Mouse (Mus musculus): ENCODE data around the gene Hyal3. TPM values are rescaled to one million over a fixed set of nuclear protein-coding genes. Genes with fewer than 3 reads are reported as not detected.

Hyal3 gene
- total and polyA plus RNA-seq, 2 experiments, result 0.18 to 0.54 TPM

DNA sequence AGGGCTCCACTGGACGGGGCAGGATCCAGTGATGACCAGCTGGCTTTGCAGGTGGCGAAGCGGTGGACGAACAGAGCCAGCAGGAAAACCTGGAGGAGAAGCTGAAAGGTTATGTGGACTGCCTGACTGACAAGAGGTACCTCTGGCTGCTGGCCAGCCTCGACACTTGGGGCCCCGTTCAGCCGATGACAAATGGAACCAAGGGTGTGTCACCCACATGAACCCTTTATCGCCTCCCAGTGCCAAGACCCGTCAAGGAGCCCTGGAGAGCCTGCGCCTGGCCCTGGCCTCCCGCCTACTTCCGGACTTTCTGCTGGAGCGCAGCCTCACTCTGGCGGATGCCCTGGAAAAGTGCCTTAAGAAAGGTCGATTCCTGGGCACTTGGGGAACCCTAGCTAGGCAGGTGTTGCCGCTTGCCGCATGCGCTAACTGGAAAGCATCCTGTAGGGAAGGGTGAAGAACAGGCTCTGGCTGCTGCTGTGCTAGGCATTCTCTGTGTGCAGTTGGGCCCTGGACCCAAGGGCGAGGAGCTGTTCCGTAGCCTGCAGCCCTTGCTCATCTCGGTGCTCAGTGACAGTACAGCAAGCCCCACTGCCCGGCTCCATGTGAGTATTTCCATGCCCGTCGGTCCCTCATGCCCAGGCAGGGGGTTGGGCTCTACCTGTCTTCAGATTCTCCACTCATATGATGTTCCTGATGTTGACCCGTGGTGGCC lies 9.6 kb downstream of the Hyal3 start:
- TF ChIP-seq CTCF (IDR thresholded peaks at IDR 0.05; ENCODE audit: low read depth, low read length) (no peak), POLR2A (IDR thresholded peaks at IDR 0.05; ENCODE audit: extremely low read depth, insufficient read depth, low read length) (no peak)
- H3K36me3 ChIP-seq (ENCODE audit: control insufficient read depth, insufficient read depth, low read length), result peaks cover 4% of the 10 kb centered on the region; the same call in 1 of the 2 replicates

DNA sequence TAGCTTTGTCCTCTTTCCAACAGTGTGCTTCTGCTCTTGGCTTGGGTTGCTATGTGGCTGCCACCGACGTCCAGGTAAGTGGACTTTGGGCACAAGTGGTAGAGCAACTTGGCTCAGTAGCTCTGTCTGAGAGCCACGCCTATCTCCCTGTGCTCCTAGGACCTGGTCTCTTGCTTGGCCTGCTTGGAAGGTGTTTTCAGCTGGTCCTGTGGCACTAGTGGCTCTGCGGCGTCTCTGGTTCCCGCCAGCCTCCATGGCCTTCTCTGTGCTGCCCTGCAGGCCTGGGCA lies 10.1 kb downstream of the Hyal3 start:
- peak; percentile 96 for DNase-seq (ENCODE audit: extremely low read depth, low read depth, low spot score)
- no peaks in the 10 kb centered on the region for H3K79me2 ChIP-seq (ENCODE audit: control insufficient read depth, insufficient read depth, low read length)
- no peak for TF ChIP-seq CTCF (IDR thresholded peaks at IDR 0.05; ENCODE audit: low read depth, low read length)
- no peak for TF ChIP-seq POLR2A (IDR thresholded peaks at IDR 0.05; ENCODE audit: extremely low read depth, insufficient read depth, low read length)
- no peak overlapping the region for H3K4me3 ChIP-seq (ENCODE audit: insufficient read depth, low read depth, low read length)
- WGBS, result 36% methylated on average over 6 of the region's 6 CpGs
- H3K4me1 ChIP-seq (ENCODE audit: control insufficient read depth, insufficient read depth, low read length), result peaks cover 33% of the 10 kb centered on the region
- H3K27ac ChIP-seq (replicated peaks; ENCODE audit: insufficient read depth, low read depth, low read length), result peak overlapping the region; percentile 65
- no peaks in the 10 kb centered on the region for H3K27me3 ChIP-seq (ENCODE audit: control insufficient read depth, insufficient read depth, low read length)
- peaks cover 4% of the 10 kb centered on the region; the same call in 1 of the 2 replicates for H3K36me3 ChIP-seq (ENCODE audit: control insufficient read depth, insufficient read depth, low read length)
- H3K9ac ChIP-seq (ENCODE audit: low read depth, low read length), result 0 out of 2 replicates have a peak overlapping the region, but pooled peaks have one; percentile 4

More for the DNA sequence above, 9.6 kb downstream of the Hyal3 start:
- no peaks in the 10 kb centered on the region for H3K79me2 ChIP-seq (ENCODE audit: control insufficient read depth, insufficient read depth, low read length)
- peaks cover 33% of the 10 kb centered on the region for H3K4me1 ChIP-seq (ENCODE audit: control insufficient read depth, insufficient read depth, low read length)
- H3K9ac ChIP-seq (ENCODE audit: low read depth, low read length), result peak overlapping the region; percentile 9
- H3K27ac ChIP-seq (replicated peaks; ENCODE audit: insufficient read depth, low read depth, low read length), result peak overlapping the region; percentile 65
- H3K4me3 ChIP-seq (ENCODE audit: insufficient read depth, low read depth, low read length), result no peak overlapping the region
- no peaks in the 10 kb centered on the region for H3K27me3 ChIP-seq (ENCODE audit: control insufficient read depth, insufficient read depth, low read length)
- DNase-seq (ENCODE audit: extremely low read depth, low read depth, low spot score), result no peak
- 26% methylated on average over 25 of the region's 25 CpGs for WGBS

DNA sequence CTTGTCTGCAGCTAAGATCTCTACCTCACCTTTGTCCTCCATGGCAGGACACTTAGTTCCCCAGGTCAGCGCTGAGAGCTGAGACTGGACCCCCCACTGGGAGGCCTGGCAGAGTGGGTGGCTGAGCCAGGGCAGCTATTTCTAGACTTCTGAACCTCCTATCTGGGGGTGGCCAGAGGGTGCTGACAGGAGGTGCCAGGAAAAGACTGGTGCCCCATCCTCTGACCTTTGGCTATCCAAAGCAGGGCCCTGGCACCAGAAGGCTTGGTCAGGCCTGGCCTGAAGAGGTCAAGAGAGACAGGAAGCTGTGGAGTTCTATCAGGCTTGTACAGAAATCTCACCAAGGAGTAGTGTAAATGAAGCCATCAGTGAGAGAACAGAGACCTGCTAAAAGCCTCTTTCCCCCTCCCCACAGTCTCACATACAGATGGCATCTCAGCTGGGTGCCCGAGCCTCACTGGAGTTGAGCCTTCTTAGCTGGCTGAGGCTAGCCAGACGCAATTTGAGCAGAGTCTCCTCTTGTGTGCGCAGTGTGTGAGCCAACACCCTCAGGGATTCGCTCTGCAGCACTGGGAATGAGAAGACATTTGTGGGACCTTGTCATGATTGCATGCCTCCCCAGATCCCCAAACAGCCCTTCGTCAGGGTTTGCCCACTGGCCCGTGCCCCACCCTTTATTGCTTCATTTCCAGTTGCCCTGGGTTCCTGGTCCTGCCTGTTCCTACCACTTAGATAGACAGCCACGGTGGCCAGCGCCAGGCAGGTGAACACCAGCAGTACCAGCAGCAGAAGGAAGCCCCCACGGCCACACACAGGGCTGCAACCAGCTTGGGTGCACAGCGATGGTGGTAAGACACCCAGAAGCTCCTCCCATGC lies 12.7 kb downstream of the Hyal3 start:
- Histone ChIP-seq H3K27ac (replicated peaks; ENCODE audit: insufficient read depth, low read depth, low read length) (peak overlapping the region; percentile 61), H3K4me1 (ENCODE audit: control insufficient read depth, insufficient read depth, low read length) (peaks cover 36% of the 10 kb centered on the region), H3K4me3 (ENCODE audit: insufficient read depth, low read depth, low read length) (no peak overlapping the region), H3K27me3 (ENCODE audit: control insufficient read depth, insufficient read depth, low read length) (no peaks in the 10 kb centered on the region), H3K36me3 (ENCODE audit: control insufficient read depth, insufficient read depth, low read length) (peaks cover 4% of the 10 kb centered on the region; the same call in 1 of the 2 replicates), H3K9ac (ENCODE audit: low read depth, low read length) (no peak overlapping the region), H3K79me2 (ENCODE audit: control insufficient read depth, insufficient read depth, low read length) (no peaks in the 10 kb centered on the region)
- DNase-seq (ENCODE audit: extremely low read depth, low read depth, low spot score), result peak; percentile 84
- 56% methylated on average over 11 of the region's 11 CpGs for WGBS
- TF ChIP-seq POLR2A (IDR thresholded peaks at IDR 0.05; ENCODE audit: extremely low read depth, insufficient read depth, low read length), result no peak
- no peak for TF ChIP-seq CTCF (IDR thresholded peaks at IDR 0.05; ENCODE audit: low read depth, low read length)

DNA sequence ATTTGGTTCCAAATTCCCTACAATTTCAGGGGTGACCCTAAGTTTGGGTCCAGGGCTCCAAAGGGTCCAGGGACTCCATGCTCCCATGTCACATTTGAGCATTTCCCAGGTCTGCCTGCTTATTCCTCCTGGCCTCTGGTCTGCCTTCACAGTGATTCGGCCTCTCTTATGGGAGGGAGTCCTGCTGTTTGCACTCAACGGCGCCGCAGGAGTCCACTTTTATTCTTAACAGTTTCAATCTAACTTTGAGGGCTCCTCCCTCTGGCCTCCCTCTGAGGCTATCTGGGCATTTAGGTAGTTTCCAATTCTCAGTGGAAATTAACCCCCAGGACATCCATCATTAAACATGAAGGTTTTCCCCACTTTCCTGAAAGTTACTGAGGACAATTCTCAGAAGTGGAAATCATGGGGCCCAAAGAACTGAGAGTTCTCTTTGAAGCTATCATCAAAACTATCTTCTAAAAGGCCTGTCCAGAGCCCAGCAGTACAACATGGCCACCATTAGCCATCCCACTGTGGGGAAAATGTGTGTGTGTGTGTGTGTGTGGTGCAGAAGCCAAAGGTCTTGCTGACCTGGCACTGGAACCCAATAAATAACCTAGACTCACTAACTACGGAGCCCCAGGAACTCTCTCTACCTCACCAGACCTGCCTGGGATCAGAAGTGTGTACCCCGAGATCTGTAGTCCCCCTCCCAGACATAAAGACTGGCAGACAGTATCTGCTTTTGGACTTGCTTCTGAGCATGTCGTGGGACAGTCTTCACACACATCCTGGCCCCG lies 13.9 kb downstream of the Hyal3 start:
- H3K9ac ChIP-seq (ENCODE audit: low read depth, low read length), result no peak overlapping the region
- H3K27ac ChIP-seq (replicated peaks; ENCODE audit: insufficient read depth, low read depth, low read length), result no peak overlapping the region
- H3K4me3 ChIP-seq (ENCODE audit: insufficient read depth, low read depth, low read length), result no peak overlapping the region
- no peak for DNase-seq (ENCODE audit: extremely low read depth, low read depth, low spot score)
- TF ChIP-seq POLR2A (IDR thresholded peaks at IDR 0.05; ENCODE audit: extremely low read depth, insufficient read depth, low read length) (no peak), CTCF (IDR thresholded peaks at IDR 0.05; ENCODE audit: low read depth, low read length) (no peak)
- no peaks in the 10 kb centered on the region for H3K27me3 ChIP-seq (ENCODE audit: control insufficient read depth, insufficient read depth, low read length)
- H3K36me3 ChIP-seq (ENCODE audit: control insufficient read depth, insufficient read depth, low read length), result peaks cover 4% of the 10 kb centered on the region; the same call in 1 of the 2 replicates
- H3K4me1 ChIP-seq (ENCODE audit: control insufficient read depth, insufficient read depth, low read length), result peaks cover 30% of the 10 kb centered on the region
- WGBS, result 83% methylated on average over 8 of the region's 8 CpGs
- no peaks in the 10 kb centered on the region for H3K79me2 ChIP-seq (ENCODE audit: control insufficient read depth, insufficient read depth, low read length)

- no peak overlapping the region for H3K27ac ChIP-seq (replicated peaks; ENCODE audit: insufficient read depth, low read depth, low read length)
- peaks cover 2% of the 10 kb centered on the region; the same call in 1 of the 2 replicates for H3K36me3 ChIP-seq (ENCODE audit: control insufficient read depth, insufficient read depth, low read length)
These were observed 16.3 kb downstream of the Hyal3 start for GRCm38 (mm10) chr9:107596619-107597569.

More at GRCm38 (mm10) chr9:107596619-107597569, 16.3 kb downstream of the Hyal3 start:
- DNase-seq (ENCODE audit: extremely low read depth, low read depth, low spot score), result no peak
- Histone ChIP-seq H3K79me2 (ENCODE audit: control insufficient read depth, insufficient read depth, low read length) (no peaks in the 10 kb centered on the region), H3K4me3 (ENCODE audit: insufficient read depth, low read depth, low read length) (no peak overlapping the region), H3K4me1 (ENCODE audit: control insufficient read depth, insufficient read depth, low read length) (peaks cover 20% of the 10 kb centered on the region), H3K27me3 (ENCODE audit: control insufficient read depth, insufficient read depth, low read length) (no peaks in the 10 kb centered on the region), H3K9ac (ENCODE audit: low read depth, low read length) (no peak overlapping the region)
- 89% methylated on average over 11 of the region's 11 CpGs for WGBS
- TF ChIP-seq POLR2A (IDR thresholded peaks at IDR 0.05; ENCODE audit: extremely low read depth, insufficient read depth, low read length), result no peak
- TF ChIP-seq CTCF (IDR thresholded peaks at IDR 0.05; ENCODE audit: low read depth, low read length), result no peak
